ENCODE assay signal across 16 mouse cellular contexts in genomic region chr3:126777101-126777500, GRCm38 (mm10).
"Had no signal": no experiment of that assay in that cellular context is flagged by ENCODE, and none has a peak within 500 bp of the region (broad histone marks: within the 10 kb centered on the region; RNA-seq: fewer than 3 reads in every experiment).

No protein-coding gene starts in this region.

- DNase-seq: heart, postnatal 10 days; heart, postnatal 14 days; heart, postnatal 36 days; heart, postnatal 4 days; kidney, adult 11 months; kidney, adult 18-20 months; kidney, adult 2 months; kidney, adult 8-10 months; kidney, adult 9 months; kidney, postnatal 10 days; kidney, postnatal 14 days; kidney, postnatal 25 days; kidney, postnatal 36 days; kidney, postnatal 4 days; layer of hippocampus, adult 9-11 months; layer of hippocampus, postnatal 36 days had no signal
